Mouse (Mus musculus) urinary bladder, postnatal 36 days (tissue): ENCODE data around the gene Sult6b2.

Source experiments
- DNase-seq, 2 experiments: peaks; one replicate each; pipeline ENCODE4 v3.0.0; 2022; ENCODE audit warnings: low spot score in 2 of 2, mixed read lengths in 1 of 2

The Sult6b2 gene

DNA sequence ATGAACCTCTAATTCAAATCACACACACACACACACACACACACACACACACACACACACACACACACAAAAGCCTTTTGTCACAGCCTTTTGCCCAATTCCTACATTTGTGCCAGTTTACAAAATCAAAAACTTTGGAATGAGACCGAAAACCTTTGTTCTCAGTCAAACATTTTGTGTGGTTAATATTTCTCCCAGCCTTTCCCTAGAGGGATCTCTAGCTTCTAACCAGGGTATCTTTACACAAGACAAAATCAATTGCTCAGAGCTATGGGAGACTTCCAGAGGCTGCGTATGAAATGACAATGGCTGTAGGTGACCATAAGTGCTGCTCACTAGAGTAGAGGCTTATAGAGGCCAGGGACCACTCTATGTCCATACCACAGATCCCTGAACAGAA lies 66.1 kb downstream of the Sult6b2 start:
- no peak for DNase-seq

DNA sequence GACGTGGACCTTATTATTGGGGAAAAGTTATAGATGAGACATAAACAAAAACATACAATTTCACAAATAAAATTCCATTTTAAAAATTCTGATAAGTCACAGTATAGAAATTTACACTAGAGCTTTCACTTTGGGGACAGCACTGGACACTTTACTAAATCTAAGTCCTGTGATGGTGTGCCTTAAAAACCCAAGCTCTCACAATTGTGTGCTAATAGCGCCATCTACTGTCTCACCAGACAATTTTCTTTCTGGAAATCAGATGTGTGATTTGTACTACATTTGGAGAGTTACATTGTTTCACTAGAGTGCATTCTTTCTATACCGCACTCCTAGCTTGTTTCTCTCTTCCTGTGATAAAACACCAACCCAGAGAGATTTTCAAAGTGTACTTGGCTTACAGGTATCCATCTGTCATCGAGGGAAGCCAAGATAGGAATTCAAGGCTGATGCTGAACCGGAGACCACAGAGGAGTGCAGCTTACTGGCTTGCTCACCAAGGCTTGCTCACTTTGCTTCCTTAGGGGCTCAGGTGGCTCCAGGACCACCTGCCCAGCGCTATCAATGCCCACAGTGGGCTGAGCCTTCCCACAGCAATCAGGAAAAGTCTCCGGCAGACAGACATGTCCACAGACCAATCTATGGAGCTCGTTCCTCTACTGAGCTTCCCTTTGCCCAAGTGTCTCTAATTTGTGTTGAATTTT lies 68.8 kb downstream of the Sult6b2 start:
- DNase-seq: no peak
